Mouse (Mus musculus) lung, postnatal 0 days (tissue): ENCODE measurements at regions not wholly inside any gene's neighbourhood (a gene's known extent, or its start where the extent isn't known, plus 50 kb on each side); places are given as distances from the start of the nearest gene placed in this dataset.

Experiments used
- CTCF ChIP-seq: IDR thresholded peaks from 2 replicates; pipeline ENCODE4 v1.5.1; 2016; ENCODE audit warnings: antibody characterized with exemption, mild to moderate bottlenecking
- EP300 ChIP-seq: IDR thresholded peaks from 2 replicates; pipeline ENCODE4 v1.6.1; 2016; ENCODE audit warnings: antibody characterized with exemption, mild to moderate bottlenecking, control low read depth

- TF ChIP-seq CTCF = no peak
- TF ChIP-seq EP300 = no peak
Observed at GRCm38 (mm10) chr16:8311996-8312395, 112.9 kb downstream of the Tmem114 start.
